Mouse (Mus musculus) midbrain, embryonic 11.5 days (tissue): ENCODE data around the gene Slc22a20. TPM values are rescaled to one million over a fixed set of nuclear protein-coding genes. Genes with fewer than 3 reads are reported as not detected.
A peak's percentile ranks its signal among the peaks of the same experiment; 100 is the strongest.

Source experiments
- ATAC-seq: fragments of 200-750 bp; cut with Nextera tagmentation; 2 replicates; pipeline ENCODE4 v1.8.0; 2017; ENCODE audit warnings: moderate TSS enrichment, moderate library complexity; ENCODE audit not compliant: low FRiP score
- DNase-seq: peaks from one replicate; pipeline ENCODE4 v3.0.0; 2015; ENCODE audit warnings: low spot score; ENCODE audit errors: missing footprints
- H3K27ac ChIP-seq: fragments of 300-500 bp; sonication (generic); 2 replicates; pipeline ENCODE4 v1.5.1; 2014; ENCODE audit warnings: low read depth, low read length
- H3K27me3 ChIP-seq: fragments of 300-500 bp; sonication (generic); 2 replicates; pipeline ENCODE4 v1.6.1; 2014; ENCODE audit warnings: mild to moderate bottlenecking, low read length, moderate library complexity, mixed read lengths; ENCODE audit not compliant: control insufficient read depth, insufficient read depth
- H3K36me3 ChIP-seq: fragments of 300-500 bp; sonication (generic); 2 replicates; pipeline ENCODE4 v1.6.1; 2014; ENCODE audit warnings: mild to moderate bottlenecking, low read length, moderate library complexity, mixed read lengths; ENCODE audit not compliant: control insufficient read depth, insufficient read depth
- H3K4me1 ChIP-seq: fragments of 300-500 bp; sonication (generic); 2 replicates; pipeline ENCODE4 v1.6.1; 2014; ENCODE audit warnings: low read length; ENCODE audit not compliant: control insufficient read depth, insufficient read depth
- H3K4me2 ChIP-seq: fragments of 300-500 bp; sonication (generic); 2 replicates; pipeline ENCODE4 v1.6.1; 2014; ENCODE audit warnings: mild to moderate bottlenecking, moderate library complexity
- H3K4me3 ChIP-seq: fragments of 300-500 bp; sonication (generic); 2 replicates; pipeline ENCODE4 v1.5.1; 2014; ENCODE audit warnings: low read depth, low read length
- H3K9ac ChIP-seq: fragments of 300-500 bp; sonication (generic); 2 replicates; pipeline ENCODE4 v1.6.1; 2014; ENCODE audit warnings: low read length
- H3K9me3 ChIP-seq: fragments of 300-500 bp; sonication (generic); 2 replicates; pipeline ENCODE4 v1.6.1; 2016; ENCODE audit warnings: low read length; ENCODE audit not compliant: control insufficient read depth
- WGBS: fragments of 180-500 bp; shearing (Covaris S2); extraction: QIAGEN DNeasy Blood & Tissue Kit; methylation state at CpG from one replicate; pipeline ENCODE4 v1.1.7; 2014; 5-methylcytosine and 5-hydroxymethylcytosine counted together
- polyA plus RNA-seq: library from polyadenylated mRNA; unstranded; fragments of >200 nt; fragmentation: Nextera tagmentation; extraction: Ambion mirVana; gene quantifications from 2 replicates; pipeline ENCODE4 v1.2.1, GENCODE M21; 2014

Slc22a20 gene
- not detected in 2 replicates for polyA plus RNA-seq

GRCm38 (mm10) chr19:5986043-5986442, at the start of gene Slc22a20:
Gene Slc22a20, minus strand, starts transcription at chr19:5986143.
- Histone ChIP-seq H3K27me3 (no peaks in the 10 kb centered on the region), H3K4me3 (no peak within 1 kb of the TSS), H3K9me3 (no peaks in the 10 kb centered on the region), H3K9ac (no peak within 1 kb of the TSS), H3K4me1 (peaks cover 5% of the 10 kb centered on the region), H3K27ac (no peak within 1 kb of the TSS), H3K36me3 (no peaks in the 10 kb centered on the region), H3K4me2 (no peak within 1 kb of the TSS)
- 52% methylated on average over 4 of the region's 4 CpGs for WGBS
- no peak for ATAC-seq
- no peak for DNase-seq

- no peak for ATAC-seq
- no peak overlapping the region for H3K9ac ChIP-seq
- H3K36me3 ChIP-seq: no peaks in the 10 kb centered on the region
- H3K27ac ChIP-seq: no peak overlapping the region
- H3K4me2 ChIP-seq: no peak overlapping the region
- H3K27me3 ChIP-seq: no peaks in the 10 kb centered on the region
- DNase-seq: no peak
- 77% methylated on average over 14 of the region's 14 CpGs for WGBS
- no peaks in the 10 kb centered on the region for H3K9me3 ChIP-seq
- H3K4me3 ChIP-seq: no peak overlapping the region
- H3K4me1 ChIP-seq: no peaks in the 10 kb centered on the region
These were observed 44.8 kb upstream of the Slc22a20 start for GRCm38 (mm10) chr19:6030520-6031280.

GRCm38 (mm10) chr19:6029426-6029825, 43.5 kb upstream of the Slc22a20 start:
- DNase-seq (no peak), ATAC-seq (no peak)
- Histone ChIP-seq H3K9ac (no peak overlapping the region), H3K27ac (no peak overlapping the region), H3K27me3 (no peaks in the 10 kb centered on the region), H3K4me3 (no peak overlapping the region), H3K9me3 (no peaks in the 10 kb centered on the region), H3K4me1 (no peaks in the 10 kb centered on the region), H3K4me2 (no peak overlapping the region), H3K36me3 (no peaks in the 10 kb centered on the region)
- 77% methylated on average over 9 of the region's 9 CpGs for WGBS

DNA sequence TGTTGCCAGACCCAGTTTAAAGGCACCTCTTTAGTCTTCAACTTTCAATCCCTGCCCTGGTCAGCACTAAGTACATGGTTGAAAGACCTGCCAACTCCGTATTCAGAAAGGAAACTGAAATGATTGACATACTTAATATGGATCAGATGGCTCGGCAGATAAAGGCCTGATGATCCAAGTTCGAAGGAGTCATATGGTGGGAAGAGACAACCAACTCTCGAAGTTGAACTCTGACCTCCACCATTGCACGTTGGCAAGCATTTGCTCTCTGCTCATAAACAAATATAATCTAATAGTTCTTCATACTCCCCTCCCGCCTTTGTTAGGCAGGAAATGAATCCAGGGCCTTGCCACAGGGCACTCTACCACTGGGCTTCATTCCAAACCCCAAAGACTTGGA, 43.0 kb upstream of the Slc22a20 start:
- H3K9me3 ChIP-seq: no peaks in the 10 kb centered on the region
- ATAC-seq (no peak), DNase-seq (no peak)
- no peak overlapping the region for H3K27ac ChIP-seq
- no peak overlapping the region for H3K4me2 ChIP-seq
- no peaks in the 10 kb centered on the region for H3K27me3 ChIP-seq
- WGBS: 90% methylated on average over 6 of the region's 6 CpGs
- H3K36me3 ChIP-seq: no peaks in the 10 kb centered on the region
- no peak overlapping the region for H3K9ac ChIP-seq
- H3K4me1 ChIP-seq: no peaks in the 10 kb centered on the region
- no peak overlapping the region for H3K4me3 ChIP-seq

DNA sequence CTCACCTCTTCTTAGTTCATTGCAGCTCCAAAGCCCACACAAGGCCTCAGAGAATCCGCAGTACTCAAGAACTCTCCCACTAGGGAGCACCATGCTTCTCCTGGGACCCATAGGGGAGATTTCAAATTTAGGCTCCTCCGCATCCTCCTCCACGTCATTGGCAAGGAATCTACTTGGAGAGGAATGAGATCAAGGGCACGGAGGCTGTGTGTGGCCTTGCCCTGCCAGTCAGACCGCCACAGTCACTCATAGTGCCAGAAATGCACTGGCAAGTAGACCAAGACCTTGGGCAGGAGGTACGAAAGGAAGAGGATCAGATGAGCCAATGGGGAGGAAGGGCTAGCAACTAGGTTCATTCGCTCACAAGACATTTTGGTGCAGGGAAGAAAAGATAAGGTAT, 38.0 kb upstream of the Slc22a20 start:
- no peaks in the 10 kb centered on the region for H3K9me3 ChIP-seq
- H3K9ac ChIP-seq: peak overlapping the region; percentile 20; the same call in 1 of the 2 replicates
- 90% methylated on average over 7 of the region's 7 CpGs for WGBS
- H3K27me3 ChIP-seq: no peaks in the 10 kb centered on the region
- ATAC-seq: no peak
- H3K4me1 ChIP-seq: no peaks in the 10 kb centered on the region
- no peak for DNase-seq
- no peak overlapping the region for H3K27ac ChIP-seq
- no peak overlapping the region for H3K4me3 ChIP-seq
- H3K4me2 ChIP-seq: no peak overlapping the region
- no peaks in the 10 kb centered on the region for H3K36me3 ChIP-seq

DNA sequence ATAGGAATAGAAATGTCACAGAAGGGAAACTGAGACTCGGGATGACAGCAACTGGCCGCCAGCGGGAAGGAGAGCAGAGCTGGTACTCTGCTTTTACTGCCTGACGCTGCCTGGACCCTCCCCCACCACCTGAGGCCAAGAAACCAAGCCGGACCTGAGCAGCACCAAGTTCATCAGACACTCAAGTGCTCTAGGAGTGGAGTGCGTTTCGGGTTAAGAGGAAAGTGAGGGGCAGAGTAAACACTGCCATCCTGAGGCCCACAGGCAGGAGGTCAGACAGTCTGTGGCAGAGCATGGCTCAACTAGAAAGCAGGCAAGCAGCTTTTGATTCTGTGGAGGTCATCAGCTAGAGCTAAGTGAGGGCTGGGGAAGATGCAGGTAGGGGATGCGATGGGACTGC, 37.1 kb upstream of the Slc22a20 start:
- H3K36me3 ChIP-seq: no peaks in the 10 kb centered on the region
- DNase-seq (no peak), ATAC-seq (no peak)
- 64% methylated on average over 8 of the region's 8 CpGs for WGBS
- no peaks in the 10 kb centered on the region for H3K4me1 ChIP-seq
- no peak overlapping the region for H3K4me2 ChIP-seq
- H3K27me3 ChIP-seq: no peaks in the 10 kb centered on the region
- no peak overlapping the region for H3K9ac ChIP-seq
- H3K4me3 ChIP-seq: no peak overlapping the region
- no peak overlapping the region for H3K27ac ChIP-seq
- no peaks in the 10 kb centered on the region for H3K9me3 ChIP-seq

- no peak for ATAC-seq
- no peaks in the 10 kb centered on the region for H3K36me3 ChIP-seq
- peaks cover 3% of the 10 kb centered on the region for H3K4me1 ChIP-seq
- WGBS: 60% methylated on average over 3 of the region's 3 CpGs
- no peak overlapping the region for H3K4me3 ChIP-seq
- no peak for DNase-seq
- peaks cover 12% of the 10 kb centered on the region for H3K27me3 ChIP-seq
- H3K9me3 ChIP-seq: no peaks in the 10 kb centered on the region
- H3K27ac ChIP-seq: no peak overlapping the region
- H3K4me2 ChIP-seq: no peak overlapping the region
- no peak overlapping the region for H3K9ac ChIP-seq
These were observed 34.3 kb upstream of the Slc22a20 start for GRCm38 (mm10) chr19:6020276-6020675.

- H3K27me3 ChIP-seq: peaks cover 20% of the 10 kb centered on the region
- no peak overlapping the region for H3K4me3 ChIP-seq
- no peaks in the 10 kb centered on the region for H3K36me3 ChIP-seq
- no peaks in the 10 kb centered on the region for H3K9me3 ChIP-seq
- no peak overlapping the region for H3K4me2 ChIP-seq
- H3K9ac ChIP-seq: no peak overlapping the region
- ATAC-seq (no peak), DNase-seq (peak; percentile 98)
- H3K27ac ChIP-seq: no peak overlapping the region
- 28% methylated on average over 15 of the region's 15 CpGs for WGBS
- H3K4me1 ChIP-seq: peaks cover 3% of the 10 kb centered on the region
These were observed 32.5 kb upstream of the Slc22a20 start for GRCm38 (mm10) chr19:6018142-6019089.

DNA sequence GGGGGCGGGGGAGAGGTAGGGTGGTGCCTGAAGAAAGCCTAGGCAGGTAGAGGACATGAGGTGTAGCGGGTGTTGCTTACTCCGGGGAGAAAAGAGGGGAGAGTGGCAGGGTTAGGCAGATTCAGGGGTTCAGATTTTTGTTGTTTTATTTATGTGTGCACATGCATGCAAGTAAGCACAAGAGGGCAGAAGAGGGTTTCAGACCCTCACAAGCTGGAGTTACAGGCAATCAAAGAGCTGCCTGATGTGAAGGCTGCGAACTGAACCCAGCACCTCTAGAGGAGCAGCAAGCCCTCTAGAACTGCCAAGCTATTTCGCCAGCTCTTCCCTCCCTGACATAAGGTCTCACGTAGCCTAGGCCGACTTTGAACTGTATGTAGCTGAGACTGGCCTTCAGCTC, 30.6 kb upstream of the Slc22a20 start:
- Histone ChIP-seq H3K4me3 (no peak overlapping the region), H3K4me2 (no peak overlapping the region), H3K9ac (no peak overlapping the region), H3K4me1 (peaks cover 3% of the 10 kb centered on the region), H3K27ac (no peak overlapping the region), H3K27me3 (peaks cover 20% of the 10 kb centered on the region), H3K9me3 (no peaks in the 10 kb centered on the region), H3K36me3 (no peaks in the 10 kb centered on the region)
- no peak for DNase-seq
- WGBS: 42% methylated on average over 7 of the region's 7 CpGs
- no peak for ATAC-seq
